Mouse (Mus musculus) testis, adult 2 months (tissue): Measurements from ENCODE around the gene Rbpjl.

ENCODE experiments used
- CTCF ChIP-seq: fragments of 200-500 bp; IDR thresholded peaks from 2 replicates; pipeline ENCODE4 v1.5.1; 2012; ENCODE audit warnings: low read depth, mild to moderate bottlenecking, inconsistent platforms, low read length, moderate library complexity; ENCODE audit not compliant: control insufficient read depth, insufficient read depth, insufficient replicate concordance
- POLR2A ChIP-seq: fragments of 200-500 bp; IDR thresholded peaks from 2 replicates; pipeline ENCODE4 v1.6.1; 2012; ENCODE audit warnings: low read depth, mild to moderate bottlenecking, inconsistent platforms, low read length, moderate library complexity; ENCODE audit not compliant: control insufficient read depth

GRCm38 (mm10) chr2:164372408-164373053 is 30.4 kb upstream of the Rbpjl start:
- TF ChIP-seq CTCF (no peak), POLR2A (no peak)
